Mouse (Mus musculus) testis, adult 2 months (tissue): ENCODE measurements around the gene Mdm2. TPM values are rescaled to one million over a fixed set of nuclear protein-coding genes. Genes with fewer than 3 reads are reported as not detected.

Experiments used
- H3K27ac ChIP-seq: fragments of 200-500 bp; 2 replicates; pipeline ENCODE4 v1.5.1; 2012; ENCODE audit warnings: low read depth, low read length; ENCODE audit not compliant: control insufficient read depth, insufficient read depth
- H3K27me3 ChIP-seq: fragments of 200-500 bp; 2 replicates; pipeline ENCODE4 v1.6.1; 2012; ENCODE audit warnings: mild to moderate bottlenecking, low read length, moderate library complexity; ENCODE audit not compliant: control insufficient read depth, insufficient read depth
- H3K36me3 ChIP-seq: fragments of 200-500 bp; 2 replicates; pipeline ENCODE4 v1.6.1; 2012; ENCODE audit warnings: mild to moderate bottlenecking, low read length; ENCODE audit not compliant: control insufficient read depth, insufficient read depth
- H3K4me1 ChIP-seq: fragments of 200-500 bp; 2 replicates; pipeline ENCODE4 v1.6.1; 2012; ENCODE audit warnings: low read length; ENCODE audit not compliant: control insufficient read depth, insufficient read depth
- H3K4me3 ChIP-seq: fragments of 200-500 bp; 2 replicates; pipeline ENCODE4 v1.5.1; 2012; ENCODE audit warnings: low read depth, mild to moderate bottlenecking, low read length, moderate library complexity, mixed read lengths; ENCODE audit not compliant: control insufficient read depth
- CTCF ChIP-seq: fragments of 200-500 bp; IDR thresholded peaks from 2 replicates; pipeline ENCODE4 v1.5.1; 2012; ENCODE audit warnings: low read depth, mild to moderate bottlenecking, inconsistent platforms, low read length, moderate library complexity; ENCODE audit not compliant: control insufficient read depth, insufficient read depth, insufficient replicate concordance
- POLR2A ChIP-seq: fragments of 200-500 bp; IDR thresholded peaks from 2 replicates; pipeline ENCODE4 v1.6.1; 2012; ENCODE audit warnings: low read depth, mild to moderate bottlenecking, inconsistent platforms, low read length, moderate library complexity; ENCODE audit not compliant: control insufficient read depth
- polyA plus RNA-seq: library from polyadenylated mRNA; depleted of rRNA; stranded (reverse); fragments of >200 nt; gene quantifications from 2 replicates; pipeline ENCODE4 v1.2.3, GENCODE M21; 2012

Gene Mdm2
- polyA plus RNA-seq, 1 experiment: 99.3 TPM

DNA sequence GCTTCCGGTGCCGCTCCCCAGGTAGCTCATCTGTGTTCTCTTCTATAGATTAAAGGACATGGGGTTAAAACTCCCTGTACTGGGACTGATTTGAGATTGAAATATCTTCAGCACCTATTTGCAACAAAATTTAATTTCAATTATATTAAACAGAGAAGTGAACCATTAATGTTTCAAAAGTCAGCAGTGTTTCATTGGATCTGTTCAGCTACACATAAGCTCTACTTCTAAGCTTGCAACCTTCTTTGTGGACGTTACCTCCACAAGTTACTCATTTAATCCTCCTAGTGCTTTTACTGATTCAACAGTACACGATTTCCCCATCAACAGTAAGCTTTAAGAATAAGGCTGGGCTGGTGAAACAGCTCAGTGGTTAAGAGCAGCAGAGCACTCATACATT lies 15.5 kb downstream of the Mdm2 start:
- Histone ChIP-seq H3K27me3 (no peaks in the 10 kb centered on the region), H3K27ac (no peak overlapping the region), H3K36me3 (peaks cover 5% of the 10 kb centered on the region), H3K4me1 (no peaks in the 10 kb centered on the region), H3K4me3 (no peak overlapping the region)
- TF ChIP-seq CTCF: no peak
- TF ChIP-seq POLR2A: no peak

DNA sequence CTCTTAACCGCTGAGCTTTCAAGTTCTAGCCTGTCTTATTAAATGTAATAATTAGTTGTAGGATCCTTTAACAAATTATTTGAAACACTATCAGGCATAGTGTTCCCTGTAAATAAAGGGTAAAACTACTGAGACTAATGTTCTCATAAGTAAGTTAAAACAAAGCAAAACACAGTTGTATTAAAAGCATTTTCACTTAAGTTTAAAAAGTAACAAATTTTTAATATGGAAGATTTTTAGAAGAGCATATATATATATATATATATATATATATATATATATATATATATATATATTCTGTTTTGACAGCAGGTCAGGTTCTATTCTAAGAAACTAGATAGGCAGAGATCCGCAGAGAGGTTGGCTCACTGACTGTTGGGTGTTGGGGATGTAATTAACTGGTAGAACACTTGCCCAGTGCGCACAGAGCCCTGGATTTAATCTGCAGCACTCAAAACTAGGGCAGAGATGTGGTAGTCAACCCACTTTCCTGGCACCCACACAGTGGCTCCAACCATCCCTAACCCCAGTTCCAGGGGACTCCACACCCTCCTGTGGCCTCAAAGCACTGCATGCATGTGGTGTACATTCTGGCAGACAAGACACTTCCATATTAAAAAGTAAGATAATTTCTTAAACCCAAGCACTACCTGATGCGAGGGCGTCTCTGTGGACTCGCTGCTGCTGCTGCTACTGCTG lies 16.2 kb downstream of the Mdm2 start:
- TF ChIP-seq POLR2A: no peak
- no peak for TF ChIP-seq CTCF
- Histone ChIP-seq H3K27me3 (no peaks in the 10 kb centered on the region), H3K36me3 (peaks cover 5% of the 10 kb centered on the region), H3K4me1 (no peaks in the 10 kb centered on the region), H3K4me3 (no peak overlapping the region), H3K27ac (no peak overlapping the region)

DNA sequence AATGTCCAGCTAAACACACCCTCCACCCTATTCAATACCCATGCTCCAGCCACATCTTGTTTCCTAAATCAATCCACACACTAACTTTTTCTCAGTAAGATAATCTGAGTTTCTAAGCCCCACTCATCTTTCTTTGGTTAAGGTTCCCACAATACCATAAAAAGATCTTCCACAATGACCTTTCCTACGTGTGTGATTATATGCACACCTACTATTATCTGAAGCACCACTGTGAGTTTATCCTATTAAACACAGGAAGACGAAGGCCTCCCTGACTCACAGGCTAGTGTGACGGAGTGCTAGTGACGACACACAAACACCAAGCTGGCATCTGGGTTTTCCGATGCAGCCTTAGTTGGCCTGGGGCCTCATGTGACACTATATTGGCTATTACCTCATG lies 17.6 kb downstream of the Mdm2 start:
- H3K4me1 ChIP-seq: no peaks in the 10 kb centered on the region
- peaks cover 5% of the 10 kb centered on the region for H3K36me3 ChIP-seq
- no peak overlapping the region for H3K4me3 ChIP-seq
- TF ChIP-seq CTCF: no peak
- no peak for TF ChIP-seq POLR2A
- H3K27me3 ChIP-seq: no peaks in the 10 kb centered on the region
- no peak overlapping the region for H3K27ac ChIP-seq

DNA sequence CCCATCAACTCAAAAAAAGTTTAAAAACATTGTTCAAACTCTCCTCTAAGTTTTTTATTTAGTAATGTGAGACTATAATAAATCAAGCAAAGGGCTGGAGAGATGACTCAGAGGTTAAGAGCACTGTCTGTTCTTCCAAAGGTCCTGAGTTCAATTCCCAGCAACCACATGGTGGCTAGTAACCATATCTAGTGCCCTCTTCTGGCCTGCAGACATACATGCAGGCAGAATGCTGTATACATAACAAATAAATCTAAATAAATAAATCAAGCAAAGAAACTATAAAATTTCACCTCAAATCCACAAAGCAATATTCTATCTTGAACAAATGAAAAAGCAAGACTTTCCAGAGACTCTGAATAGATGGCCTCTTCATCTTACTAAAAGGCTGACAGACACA lies 18.4 kb downstream of the Mdm2 start:
- Histone ChIP-seq H3K4me1 (no peaks in the 10 kb centered on the region), H3K4me3 (no peak overlapping the region), H3K27me3 (no peaks in the 10 kb centered on the region), H3K27ac (no peak overlapping the region), H3K36me3 (peaks cover 5% of the 10 kb centered on the region)
- TF ChIP-seq CTCF: no peak
- TF ChIP-seq POLR2A: no peak

DNA sequence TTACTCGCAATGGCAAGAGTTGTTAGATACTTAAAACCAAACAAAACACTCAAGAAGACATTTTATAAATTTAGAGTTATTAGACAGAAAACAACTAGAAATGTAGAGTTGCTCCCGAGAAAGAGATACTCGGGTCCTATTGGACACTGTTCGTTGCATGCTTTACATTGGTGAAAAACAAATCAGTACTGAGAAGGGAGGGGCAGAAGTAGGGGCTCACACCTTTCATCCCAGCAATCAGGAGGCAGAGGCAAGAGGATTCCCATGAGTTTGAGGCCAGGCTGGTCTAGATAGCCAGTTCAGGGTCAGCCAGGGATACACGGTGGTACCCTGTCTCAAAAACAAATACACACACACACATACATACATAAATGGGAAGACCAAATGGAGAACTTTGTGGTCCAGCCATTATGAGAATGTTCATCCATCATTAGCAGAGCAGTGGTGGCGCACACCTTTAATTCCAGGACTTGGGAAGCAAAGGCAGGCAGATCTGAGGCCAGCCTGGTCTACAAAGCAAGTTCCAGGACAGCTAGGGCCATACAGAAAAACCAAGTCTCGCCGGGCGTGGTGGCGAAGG lies 19.1 kb downstream of the Mdm2 start:
- Histone ChIP-seq H3K27ac (no peak overlapping the region), H3K4me3 (no peak overlapping the region), H3K36me3 (peaks cover 5% of the 10 kb centered on the region), H3K4me1 (no peaks in the 10 kb centered on the region), H3K27me3 (no peaks in the 10 kb centered on the region)
- no peak for TF ChIP-seq POLR2A

DNA sequence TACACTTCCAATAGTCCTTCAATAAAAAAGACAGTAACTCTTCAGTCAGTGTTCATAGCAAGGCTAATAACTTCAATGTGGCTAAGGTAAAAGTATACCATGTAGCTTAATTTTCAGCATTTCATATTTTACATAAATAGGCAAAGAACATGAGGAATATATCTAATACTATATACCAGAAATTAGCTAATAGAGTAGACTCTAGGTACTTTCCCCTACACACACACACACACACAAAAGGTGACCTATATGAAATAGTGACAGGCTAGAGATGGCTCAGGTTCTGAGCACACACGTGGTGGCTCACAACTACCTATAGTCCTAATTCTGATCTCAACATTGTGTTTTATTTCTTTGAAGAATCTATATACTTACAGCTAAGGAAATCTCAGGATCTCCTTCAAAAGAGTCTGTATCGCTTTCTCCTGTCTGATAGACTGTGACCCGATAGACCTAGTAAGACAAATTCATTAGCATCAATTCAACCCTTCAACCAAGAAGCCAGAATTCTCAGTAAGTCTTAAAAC lies 19.7 kb downstream of the Mdm2 start:
- H3K27me3 ChIP-seq: no peaks in the 10 kb centered on the region
- peaks cover 5% of the 10 kb centered on the region for H3K36me3 ChIP-seq
- H3K4me3 ChIP-seq: no peak overlapping the region
- no peak overlapping the region for H3K27ac ChIP-seq
- H3K4me1 ChIP-seq: no peaks in the 10 kb centered on the region
- TF ChIP-seq CTCF (no peak), POLR2A (no peak)

DNA sequence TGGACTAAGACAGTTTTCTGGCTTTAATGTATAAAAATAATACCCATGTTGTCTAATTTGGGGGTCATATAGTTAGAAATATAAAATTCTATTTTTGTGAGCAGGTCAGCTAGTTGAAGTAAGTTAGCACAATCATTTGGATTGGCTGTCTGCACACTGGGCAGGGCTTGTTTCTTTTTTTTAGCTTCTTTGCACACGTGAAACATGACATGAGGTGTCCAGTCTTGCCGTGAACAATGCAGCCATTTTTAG lies 20.5 kb downstream of the Mdm2 start:
- no peaks in the 10 kb centered on the region; the same call in 1 of the 2 replicates for H3K4me1 ChIP-seq
- no peak overlapping the region for H3K27ac ChIP-seq
- H3K27me3 ChIP-seq: no peaks in the 10 kb centered on the region
- no peak for TF ChIP-seq POLR2A
- TF ChIP-seq CTCF: no peak
- H3K36me3 ChIP-seq: peaks cover 5% of the 10 kb centered on the region
- no peak overlapping the region for H3K4me3 ChIP-seq
